Mouse (Mus musculus): ENCODE data around the gene Adcy6.

Adcy6 gene

GRCm38 (mm10) chr15:98567278-98568134 lies 42.4 kb downstream of the Adcy6 start:
- peak; percentile 99 for DNase-seq (ENCODE audit: inconsistent ontology term)

GRCm38 (mm10) chr15:98566973-98567277 lies 43.0 kb downstream of the Adcy6 start:
- no peak for DNase-seq (ENCODE audit: inconsistent ontology term)

- DNase-seq (ENCODE audit: inconsistent ontology term): no peak
These were observed 52.7 kb downstream of the Adcy6 start for GRCm38 (mm10) chr15:98557186-98557585.

GRCm38 (mm10) chr15:98555881-98556280 lies 54.0 kb downstream of the Adcy6 start:
- no peak for DNase-seq (ENCODE audit: inconsistent ontology term)

- DNase-seq (ENCODE audit: inconsistent ontology term): no peak
These were observed 57.1 kb downstream of the Adcy6 start for GRCm38 (mm10) chr15:98552758-98553157.

GRCm38 (mm10) chr15:98546843-98547242 lies 63.0 kb downstream of the Adcy6 start:
- no peak for DNase-seq (ENCODE audit: inconsistent ontology term)

GRCm38 (mm10) chr15:98545151-98545550 lies 64.7 kb downstream of the Adcy6 start:
- no peak for DNase-seq (ENCODE audit: inconsistent ontology term)

- no peak for DNase-seq (ENCODE audit: inconsistent ontology term)
These were observed 66.5 kb downstream of the Adcy6 start for GRCm38 (mm10) chr15:98543341-98543740.

- no peak for DNase-seq (ENCODE audit: inconsistent ontology term)
These were observed 68.8 kb downstream of the Adcy6 start for GRCm38 (mm10) chr15:98541064-98541463.

Data from Muller cell, postnatal 12 days (primary cell).